Mouse (Mus musculus): ENCODE measurements around the gene Igf1r.

- TF ChIP-seq CTCF (IDR thresholded peaks at IDR 0.05; ENCODE audit: low read depth): no peak
- no peak for TF ChIP-seq EP300 (optimal IDR thresholded peaks at IDR 0.05)
Observed at GRCm38 (mm10) chr7:68193958-68194695, 241.5 kb downstream of the Igf1r start.
